Mouse (Mus musculus) midbrain, embryonic 16.5 days (tissue): ENCODE results near the gene Ep300. TPM values are rescaled to one million over a fixed set of nuclear protein-coding genes. Genes with fewer than 3 reads are reported as not detected.
A peak's percentile ranks its signal among the peaks of the same experiment; 100 is the strongest.

ENCODE experiments used
- ATAC-seq: fragments of 200-750 bp; cut with Nextera tagmentation; 2 replicates; pipeline ENCODE4 v1.8.0; 2017; ENCODE audit warnings: moderate TSS enrichment
- H3K27ac ChIP-seq: fragments of 300-500 bp; sonication (generic); 2 replicates; pipeline ENCODE4 v1.5.1; 2014; ENCODE audit warnings: mild to moderate bottlenecking, low read length, mixed read lengths
- H3K27me3 ChIP-seq: fragments of 300-500 bp; sonication (generic); 2 replicates; pipeline ENCODE4 v1.6.1; 2014; ENCODE audit warnings: low read depth, low read length, mixed read lengths; ENCODE audit not compliant: control insufficient read depth, insufficient read depth
- H3K36me3 ChIP-seq: fragments of 300-500 bp; sonication (generic); 2 replicates; pipeline ENCODE4 v1.6.1; 2014; ENCODE audit warnings: mild to moderate bottlenecking, low read length, moderate library complexity, mixed read lengths; ENCODE audit not compliant: control insufficient read depth, insufficient read depth
- H3K4me1 ChIP-seq: fragments of 300-500 bp; sonication (generic); 2 replicates; pipeline ENCODE4 v1.6.1; 2014; ENCODE audit warnings: mild to moderate bottlenecking, low read length, mixed read lengths; ENCODE audit not compliant: control insufficient read depth, insufficient read depth
- H3K4me2 ChIP-seq: fragments of 300-500 bp; sonication (generic); 2 replicates; pipeline ENCODE4 v1.6.1; 2014; ENCODE audit warnings: mild to moderate bottlenecking, low read length, mixed read lengths
- H3K4me3 ChIP-seq: fragments of 300-500 bp; sonication (generic); 2 replicates; pipeline ENCODE4 v1.5.1; 2014; ENCODE audit warnings: low read depth, mild to moderate bottlenecking, low read length, moderate library complexity, mixed read lengths
- H3K9ac ChIP-seq: fragments of 300-500 bp; sonication (generic); 2 replicates; pipeline ENCODE4 v1.6.1; 2014; ENCODE audit warnings: low read depth, low read length, mixed read lengths
- H3K9me3 ChIP-seq: fragments of 300-500 bp; sonication (generic); replicated peaks from 2 replicates; pipeline ENCODE4 v1.6.1; 2014; ENCODE audit warnings: mild to moderate bottlenecking, low read length, mixed read lengths; ENCODE audit not compliant: control insufficient read depth, poor library complexity, severe bottlenecking
- WGBS: fragments of 180-500 bp; shearing (Covaris S2); extraction: QIAGEN DNeasy Blood & Tissue Kit; methylation state at CpG from one replicate; pipeline ENCODE4 v1.1.7; 2014; 5-methylcytosine and 5-hydroxymethylcytosine counted together
- polyA plus RNA-seq: library from polyadenylated mRNA; unstranded; fragments of >200 nt; fragmentation: Nextera tagmentation; extraction: Ambion mirVana; gene quantifications from 2 replicates; pipeline ENCODE4 v1.2.1, GENCODE M21; 2015

Gene Ep300
- polyA plus RNA-seq, 1 experiment from 2014 or later, result 18.9 TPM

DNA sequence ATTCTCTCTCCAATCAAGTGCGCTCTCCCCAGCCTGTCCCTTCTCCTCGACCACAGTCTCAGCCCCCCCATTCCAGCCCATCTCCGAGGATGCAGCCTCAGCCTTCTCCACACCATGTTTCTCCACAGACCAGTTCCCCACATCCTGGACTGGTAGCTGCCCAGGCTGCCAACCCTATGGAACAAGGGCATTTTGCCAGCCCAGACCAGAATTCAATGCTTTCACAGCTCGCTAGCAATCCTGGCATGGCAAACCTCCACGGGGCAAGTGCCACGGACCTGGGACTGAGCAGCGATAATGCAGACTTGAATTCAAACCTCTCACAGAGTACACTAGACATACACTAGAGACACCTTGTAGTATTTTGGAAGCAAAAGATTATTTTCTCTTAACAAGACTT lies 65.5 kb downstream of the Ep300 start:
- Histone ChIP-seq H3K36me3 (peaks cover 24% of the 10 kb centered on the region), H3K4me2 (no peak overlapping the region), H3K27me3 (no peaks in the 10 kb centered on the region), H3K4me1 (no peaks in the 10 kb centered on the region), H3K9ac (no peak overlapping the region), H3K27ac (no peak overlapping the region), H3K9me3 (no peaks in the 10 kb centered on the region), H3K4me3 (no peak overlapping the region)
- no peak for ATAC-seq
- WGBS, result 86% methylated on average over 7 of the region's 7 CpGs

DNA sequence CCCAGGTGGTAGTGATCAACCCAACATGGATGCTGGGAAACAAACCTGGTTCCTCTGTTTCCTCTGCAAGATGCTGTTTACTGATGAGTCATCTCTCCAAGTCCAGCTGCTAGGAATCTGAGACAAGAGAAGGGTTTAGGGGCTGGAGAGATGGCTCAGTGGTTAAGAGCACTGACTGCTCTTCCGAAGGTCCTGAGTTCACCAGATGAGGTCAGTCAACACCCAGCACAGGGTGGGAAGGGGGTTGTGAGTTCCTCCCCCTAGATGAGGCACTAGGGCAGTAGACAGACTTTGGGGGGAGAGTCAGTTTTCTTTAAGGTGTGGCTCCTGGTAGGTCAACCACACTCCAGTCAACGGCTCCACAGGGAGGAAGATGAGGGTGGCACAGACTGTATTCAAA lies 76.5 kb downstream of the Ep300 start:
- Histone ChIP-seq H3K36me3 (no peaks in the 10 kb centered on the region), H3K4me3 (no peak overlapping the region), H3K4me2 (no peak overlapping the region), H3K9me3 (no peaks in the 10 kb centered on the region), H3K27me3 (no peaks in the 10 kb centered on the region), H3K27ac (no peak overlapping the region), H3K4me1 (peaks cover 10% of the 10 kb centered on the region), H3K9ac (no peak overlapping the region)
- 96% methylated on average over 2 of the region's 2 CpGs for WGBS
- no peak for ATAC-seq

DNA sequence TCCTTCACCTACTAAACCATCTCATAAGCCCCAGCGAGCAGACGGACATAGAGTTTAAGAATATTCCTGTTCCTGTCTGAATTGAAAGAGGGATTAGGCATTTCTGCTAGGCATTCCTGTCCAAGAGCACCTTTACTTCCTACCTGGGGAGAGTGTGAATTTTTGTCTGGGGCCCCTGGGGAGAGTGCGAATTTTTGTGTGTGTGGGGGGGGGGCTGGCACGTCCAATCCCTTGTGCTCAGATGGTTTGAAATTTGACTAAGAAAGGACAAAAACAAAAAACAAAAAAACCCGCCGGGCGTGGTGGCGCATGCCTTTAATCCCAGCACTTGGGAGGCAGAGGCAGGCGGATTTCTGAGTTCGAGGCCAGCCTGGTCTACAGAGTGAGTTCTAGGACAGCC lies 78.1 kb downstream of the Ep300 start:
- Histone ChIP-seq H3K4me1 (peaks cover 10% of the 10 kb centered on the region), H3K27me3 (no peaks in the 10 kb centered on the region), H3K27ac (no peak overlapping the region), H3K4me2 (peak overlapping the region; percentile 79), H3K4me3 (peak overlapping the region; percentile 81), H3K36me3 (0 out of 2 replicates have a peak, but pooled peaks cover 2% of the 10 kb centered on the region), H3K9me3 (no peaks in the 10 kb centered on the region), H3K9ac (no peak overlapping the region)
- ATAC-seq, result peak; percentile 15
- WGBS, result 66% methylated on average over 10 of the region's 10 CpGs

GRCm38 (mm10) chr15:81663697-81664561 lies 78.8 kb downstream of the Ep300 start, which contains the start of gene L3mbtl2:
Gene L3mbtl2 (plus strand): TSS chr15:81663889.
- peak within 1 kb of the TSS; percentile 79 for H3K4me2 ChIP-seq
- H3K9me3 ChIP-seq, result no peaks in the 10 kb centered on the region
- peak within 1 kb of the TSS; percentile 81 for H3K4me3 ChIP-seq
- peak within 1 kb of the TSS; percentile 75 for H3K9ac ChIP-seq
- peak within 1 kb of the TSS; percentile 70 for H3K27ac ChIP-seq
- no peaks in the 10 kb centered on the region for H3K27me3 ChIP-seq
- H3K4me1 ChIP-seq, result peaks cover 10% of the 10 kb centered on the region
- 0 out of 2 replicates have a peak, but pooled peaks cover 6% of the 10 kb centered on the region for H3K36me3 ChIP-seq
- WGBS, result under 1% methylated on average over 55 of the region's 55 CpGs
- ATAC-seq, result peak; percentile 99

- H3K27ac ChIP-seq, result no peak overlapping the region
- H3K9me3 ChIP-seq, result no peaks in the 10 kb centered on the region
- WGBS, result 87% methylated on average over 10 of the region's 10 CpGs
- no peak overlapping the region for H3K4me3 ChIP-seq
- no peak overlapping the region for H3K9ac ChIP-seq
- no peaks in the 10 kb centered on the region for H3K27me3 ChIP-seq
- peaks cover 16% of the 10 kb centered on the region for H3K36me3 ChIP-seq
- H3K4me2 ChIP-seq, result no peak overlapping the region
- no peak for ATAC-seq
- peaks cover 10% of the 10 kb centered on the region for H3K4me1 ChIP-seq
Observed at GRCm38 (mm10) chr15:81666957-81667356, 81.8 kb downstream of the Ep300 start.

- no peak overlapping the region for H3K27ac ChIP-seq
- peaks cover 2% of the 10 kb centered on the region for H3K4me1 ChIP-seq
- peak; percentile 28; the same call in 1 of the 2 replicates for ATAC-seq
- H3K4me2 ChIP-seq, result no peak overlapping the region
- no peak overlapping the region for H3K9ac ChIP-seq
- WGBS, result 90% methylated on average over 4 of the region's 4 CpGs
- H3K36me3 ChIP-seq, result peaks cover 18% of the 10 kb centered on the region
- H3K27me3 ChIP-seq, result no peaks in the 10 kb centered on the region
- H3K4me3 ChIP-seq, result no peak overlapping the region
- H3K9me3 ChIP-seq, result no peaks in the 10 kb centered on the region
Observed at GRCm38 (mm10) chr15:81670231-81670640, 85.1 kb downstream of the Ep300 start.

- H3K4me3 ChIP-seq, result no peak overlapping the region
- WGBS, result 90% methylated on average over 3 of the region's 3 CpGs
- H3K9me3 ChIP-seq, result no peaks in the 10 kb centered on the region
- H3K9ac ChIP-seq, result no peak overlapping the region
- H3K4me1 ChIP-seq, result no peaks in the 10 kb centered on the region
- H3K36me3 ChIP-seq, result peaks cover 25% of the 10 kb centered on the region
- no peak overlapping the region for H3K4me2 ChIP-seq
- no peaks in the 10 kb centered on the region for H3K27me3 ChIP-seq
- ATAC-seq, result no peak
- H3K27ac ChIP-seq, result no peak overlapping the region
Observed at GRCm38 (mm10) chr15:81676637-81677036, 91.5 kb downstream of the Ep300 start.

- H3K4me1 ChIP-seq, result no peaks in the 10 kb centered on the region
- no peaks in the 10 kb centered on the region for H3K9me3 ChIP-seq
- H3K27ac ChIP-seq, result no peak overlapping the region
- peaks cover 51% of the 10 kb centered on the region for H3K36me3 ChIP-seq
- no peaks in the 10 kb centered on the region for H3K27me3 ChIP-seq
- 95% methylated on average over 4 of the region's 4 CpGs for WGBS
- no peak for ATAC-seq
- H3K9ac ChIP-seq, result no peak overlapping the region
- H3K4me2 ChIP-seq, result no peak overlapping the region
- no peak overlapping the region for H3K4me3 ChIP-seq
Observed at GRCm38 (mm10) chr15:81680301-81680805, 95.2 kb downstream of the Ep300 start.

- peaks cover under 1% of the 10 kb centered on the region; the same call in 1 of the 2 replicates for H3K36me3 ChIP-seq
- no peaks in the 10 kb centered on the region for H3K9me3 ChIP-seq
- peak overlapping the region; percentile 89 for H3K4me2 ChIP-seq
- H3K27me3 ChIP-seq, result peaks cover 13% of the 10 kb centered on the region
- H3K27ac ChIP-seq, result peak overlapping the region; percentile 75
- peaks cover 13% of the 10 kb centered on the region; the same call in 1 of the 2 replicates for H3K4me1 ChIP-seq
- H3K4me3 ChIP-seq, result peak overlapping the region; percentile 66
- peak; percentile 25 for ATAC-seq
- 4% methylated on average over 41 of the region's 41 CpGs for WGBS
- H3K9ac ChIP-seq, result peak overlapping the region; percentile 80
Observed at GRCm38 (mm10) chr15:81693366-81693966, 108.3 kb downstream of the Ep300 start.
